Mouse (Mus musculus) embryo, embryonic 10.5 days (tissue): Measurements from ENCODE around the gene Podnl1.

Source experiments
- DNase-seq: peaks from one replicate; pipeline ENCODE4 v3.0.0-alpha.2; 2015; ENCODE audit warnings: low spot score

The Podnl1 gene

DNA sequence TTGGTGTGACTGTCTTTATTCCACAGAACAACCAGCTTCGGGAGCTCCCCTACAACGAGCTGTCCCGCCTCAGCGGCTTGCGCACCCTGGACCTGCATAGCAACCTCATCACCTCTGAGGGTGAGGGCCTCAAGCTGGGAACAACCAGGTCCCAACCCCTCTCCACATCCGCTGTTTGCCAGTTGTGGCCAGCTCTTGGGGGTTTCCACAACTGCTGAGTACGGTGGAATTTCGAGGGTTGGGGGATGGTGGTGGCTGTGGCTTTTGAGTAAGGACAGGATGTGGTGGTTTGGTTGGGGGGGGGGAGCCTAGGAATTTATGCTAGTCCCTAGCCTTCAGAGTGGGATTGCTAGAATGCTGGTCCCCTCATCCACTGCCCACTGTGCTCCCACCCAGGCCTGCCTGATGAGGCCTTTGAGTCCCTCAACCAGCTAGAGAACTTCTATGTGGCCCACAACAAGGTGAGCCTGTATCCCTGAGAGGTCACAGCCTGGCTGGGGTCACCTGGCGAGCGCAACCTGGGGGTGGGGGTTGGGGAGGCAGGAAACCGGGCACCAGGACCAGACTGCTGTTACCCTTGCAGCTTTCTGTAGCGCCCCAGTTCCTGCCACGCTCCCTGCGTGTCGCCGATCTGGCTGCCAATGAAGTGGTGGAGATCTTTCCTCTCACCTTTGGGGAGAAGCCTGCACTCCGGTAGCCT, 1.6 kb downstream of the Podnl1 start:
- DNase-seq, result no peak

GRCm38 (mm10) chr8:84128277-84128676, 2.5 kb downstream of the Podnl1 start:
- DNase-seq, result no peak

DNA sequence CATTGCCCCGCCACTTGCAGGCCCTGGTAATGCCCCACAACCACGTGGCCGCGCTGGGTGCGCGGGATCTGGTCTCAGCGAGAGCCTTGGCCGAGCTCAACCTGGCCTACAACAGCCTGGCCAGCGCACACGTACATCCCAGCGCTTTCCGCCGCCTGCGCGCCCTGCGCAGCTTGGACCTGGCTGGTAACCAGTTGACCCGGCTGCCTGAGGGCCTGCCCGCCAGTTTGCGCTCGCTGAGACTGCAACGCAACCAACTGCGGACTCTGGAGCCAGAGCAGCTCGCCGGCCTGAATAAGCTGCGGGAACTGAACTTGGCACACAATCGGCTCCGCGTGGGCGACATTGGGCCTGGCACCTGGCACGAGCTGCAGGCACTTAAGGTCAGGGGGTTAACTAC, 5.0 kb downstream of the Podnl1 start:
- no peak for DNase-seq

- DNase-seq, result no peak
Measured at GRCm38 (mm10) chr8:84132225-84132624, 6.4 kb downstream of the Podnl1 start.

GRCm38 (mm10) chr8:84137848-84138247, 12.1 kb downstream of the Podnl1 start:
- DNase-seq, result no peak

GRCm38 (mm10) chr8:84140838-84141237, 15.0 kb downstream of the Podnl1 start:
- DNase-seq, result no peak

GRCm38 (mm10) chr8:84144636-84145245, 19.0 kb downstream of the Podnl1 start:
- DNase-seq, result no peak

- peak; percentile 16 for DNase-seq
Measured at GRCm38 (mm10) chr8:84147324-84147766, 21.6 kb downstream of the Podnl1 start.

DNA sequence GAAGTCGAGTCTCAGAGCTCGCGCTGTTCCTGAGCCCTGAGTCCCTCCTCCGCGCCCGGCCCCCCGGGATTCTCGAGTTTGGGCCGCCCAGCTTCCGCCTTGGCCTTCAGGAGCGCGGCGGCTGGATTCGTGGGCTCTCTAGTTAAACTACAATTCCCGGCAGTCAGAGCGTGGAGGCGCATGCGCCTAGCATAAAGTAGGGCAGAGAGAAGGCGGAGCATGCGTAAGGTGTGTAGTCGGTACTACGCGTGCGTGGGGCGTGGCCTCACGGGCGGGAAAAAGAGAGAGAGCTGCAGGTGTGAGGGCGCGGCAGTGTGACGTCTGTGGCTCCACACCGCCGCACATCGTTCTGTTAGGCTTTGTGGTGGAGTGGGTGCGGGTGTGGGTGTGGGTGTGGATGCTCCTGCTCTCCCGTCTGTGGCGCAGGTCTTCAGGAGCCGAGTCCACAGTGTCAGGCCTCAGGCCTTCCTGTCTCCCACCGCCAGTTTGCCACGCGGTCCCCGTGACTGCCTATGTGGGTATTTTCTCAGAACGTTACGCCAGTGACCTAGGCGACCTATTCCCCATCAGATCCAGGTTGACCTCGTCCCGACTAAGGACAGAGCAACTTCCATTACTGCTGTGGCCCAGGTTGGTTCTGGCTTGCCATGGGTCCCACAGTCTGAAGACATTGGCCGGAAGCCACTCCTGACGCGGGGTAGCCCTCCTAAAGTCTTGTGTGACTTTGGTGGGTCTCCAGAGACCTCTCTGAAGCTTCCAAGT, 22.2 kb downstream of the Podnl1 start, which contains the start of the genes Cc2d1a and 4930432K21Rik:
Cc2d1a (minus strand) TSS at position 168 of the 762 bp plus-strand sequence.
4930432K21Rik (plus strand) TSS at position 257 of the 762 bp plus-strand sequence.
- DNase-seq, result peak; percentile 98

- no peak for DNase-seq
Measured at GRCm38 (mm10) chr8:84148531-84148850, 22.7 kb downstream of the Podnl1 start.

DNA sequence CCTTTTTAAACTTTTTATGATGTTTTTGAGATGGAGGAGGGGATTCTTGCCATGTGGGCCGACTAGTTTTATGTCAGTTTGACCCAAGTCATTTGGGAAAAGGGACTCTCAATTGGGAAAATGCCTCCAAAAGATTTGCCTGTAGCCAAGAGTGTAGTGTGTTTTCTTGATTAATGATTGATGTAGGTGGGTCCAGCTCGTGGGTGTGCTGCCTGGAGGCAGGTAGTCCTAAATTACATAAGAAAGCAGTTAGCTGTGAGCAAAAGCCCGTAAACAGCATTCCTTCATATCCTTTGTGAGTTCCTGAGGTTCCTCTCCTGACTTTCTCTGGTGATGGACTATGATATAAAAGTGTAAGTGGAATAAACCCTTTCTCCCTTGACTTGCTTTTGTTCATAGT, 23.4 kb downstream of the Podnl1 start:
- no peak for DNase-seq

GRCm38 (mm10) chr8:84157620-84158019, 31.8 kb downstream of the Podnl1 start:
- DNase-seq, result no peak

DNA sequence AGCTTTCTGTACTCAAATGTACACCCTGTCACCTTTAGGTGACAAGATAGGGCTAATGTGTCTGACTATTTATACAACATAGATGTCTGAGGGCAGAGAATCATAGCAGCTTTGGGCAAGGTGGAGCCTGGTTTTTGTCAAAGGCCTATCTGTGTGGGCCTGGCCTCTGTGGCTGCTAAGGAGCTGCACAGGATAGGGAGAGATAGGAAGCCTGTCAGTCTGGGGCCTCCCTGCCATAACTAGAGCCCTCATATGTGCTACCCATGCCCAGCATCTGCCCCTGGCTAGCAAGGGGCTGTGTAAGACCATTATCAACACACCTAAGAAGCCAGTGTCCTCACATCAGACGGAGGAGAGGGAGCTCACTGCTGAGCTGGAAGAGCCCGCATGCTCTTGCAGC, 41.9 kb downstream of the Podnl1 start:
- no peak for DNase-seq

- no peak for DNase-seq
Measured at GRCm38 (mm10) chr8:84170096-84170495, 44.3 kb downstream of the Podnl1 start.

DNA sequence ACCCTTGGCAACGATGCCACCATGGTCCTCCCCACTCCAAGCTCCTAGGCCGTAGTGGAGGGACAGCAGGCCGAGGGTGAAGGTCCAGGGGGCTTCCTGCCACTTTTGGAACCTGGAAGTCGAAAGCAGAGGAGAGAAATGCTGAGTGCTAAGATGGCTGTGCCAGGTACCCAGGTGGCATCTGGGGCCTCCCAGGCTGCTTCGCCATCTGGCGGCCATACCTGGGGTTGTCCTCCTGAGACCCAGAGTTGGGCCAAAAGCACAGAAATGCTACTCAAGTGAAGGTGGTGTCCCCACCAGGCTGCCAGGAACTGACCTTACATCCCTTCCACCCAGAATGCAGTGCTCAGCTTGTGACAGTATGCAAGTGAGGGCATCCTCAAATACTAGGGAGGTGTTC, 48.1 kb downstream of the Podnl1 start:
- no peak for DNase-seq

DNA sequence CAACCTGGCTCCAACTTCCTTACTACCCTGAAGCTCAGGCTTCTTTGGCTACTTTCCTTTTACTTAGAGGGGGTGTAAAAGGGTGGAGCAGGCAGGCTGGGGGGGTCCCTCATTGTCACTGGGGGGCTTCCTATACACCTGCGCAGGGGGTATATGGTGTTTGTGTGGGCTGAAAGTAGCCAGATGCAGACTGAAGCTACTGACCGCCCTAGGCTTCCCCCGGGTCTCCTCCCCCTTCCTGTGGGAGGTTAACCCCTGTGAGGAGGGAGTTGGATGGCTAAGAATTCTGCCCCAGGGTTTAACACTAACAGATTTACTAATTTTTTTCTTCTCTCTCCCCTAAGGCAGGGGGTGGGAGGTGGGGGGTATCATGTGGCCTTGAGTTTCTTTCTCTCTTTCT, 50.8 kb downstream of the Podnl1 start:
- no peak for DNase-seq

GRCm38 (mm10) chr8:84177405-84177804, 51.6 kb downstream of the Podnl1 start:
- DNase-seq, result no peak

DNA sequence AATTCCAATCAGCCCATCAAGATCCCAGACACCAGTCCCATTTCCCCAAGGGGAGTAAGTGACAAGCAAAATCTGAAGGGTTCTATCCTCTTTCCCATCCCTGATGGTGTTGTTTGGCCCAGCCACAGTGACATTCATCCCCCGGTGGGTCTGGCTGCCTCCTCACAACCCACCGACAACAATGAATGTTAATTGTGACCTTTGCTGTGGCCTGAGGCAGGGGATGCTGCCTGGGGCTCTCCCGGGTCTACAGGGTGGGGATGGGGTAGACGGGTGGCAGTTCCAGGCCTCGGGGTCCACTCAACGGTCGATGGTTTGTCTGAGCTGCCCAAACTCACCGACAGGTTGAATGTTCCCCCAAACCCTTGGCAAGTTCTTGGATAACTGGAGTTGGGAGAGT, 52.8 kb downstream of the Podnl1 start:
- DNase-seq, result no peak

GRCm38 (mm10) chr8:84179946-84180345, 54.2 kb downstream of the Podnl1 start:
- DNase-seq, result no peak

GRCm38 (mm10) chr8:84180530-84181190, 54.9 kb downstream of the Podnl1 start:
- peak; percentile 89 for DNase-seq
